Mouse (Mus musculus): ENCODE measurements around the gene Higd1c.
"Not testable (repeated sequence)": the region's sequence is repeated elsewhere in the genome, so short reads cannot be mapped to it uniquely, and the experiment has no call there.

- TF ChIP-seq EP300 (IDR thresholded peaks at IDR 0.05; ENCODE audit: insufficient read depth, low read depth, low read length); POLR2A (IDR thresholded peaks at IDR 0.05; ENCODE audit: insufficient read depth, low read length): not testable (repeated sequence)
Measured at GRCm38 (mm10) chr15:100421758-100422197, 57.4 kb downstream of the Higd1c start, which contains the start of gene Gm5475.

Data from ES-Bruce4 (cell line).